Mouse (Mus musculus) C3H10T1/2 (cell line): ENCODE measurements around the gene Icam1. TPM values are rescaled to one million over a fixed set of nuclear protein-coding genes. Genes with fewer than 3 reads are reported as not detected.

Experiments used
- polyA plus RNA-seq, 2 experiments: library from polyadenylated mRNA; unstranded; fragments of >200 nt; fragmentation: generic; extraction: Trizol; gene quantifications; one replicate each; pipeline ENCODE4 v1.2.1; 2012; ENCODE audit warnings: missing spikeins in 2 of 2

The Icam1 gene
- under 1 TPM; 0.04 to 0.99 TPM for polyA plus RNA-seq

GRCm38 (mm10) chr9:21015571-21016130, at the start of gene Icam1:
Icam1 (plus strand) TSS chr9:21015985.

GRCm38 (mm10) chr9:20976216-20976960, 39.4 kb upstream of the Icam1 start, which contains the start of gene S1pr2:
S1pr2 (minus strand) TSS chr9:20976781.

GRCm38 (mm10) chr9:21002627-21003551, 12.9 kb upstream of the Icam1 start, which contains the start of gene Mrpl4:
Mrpl4 (plus strand) TSS chr9:21002738.

DNA sequence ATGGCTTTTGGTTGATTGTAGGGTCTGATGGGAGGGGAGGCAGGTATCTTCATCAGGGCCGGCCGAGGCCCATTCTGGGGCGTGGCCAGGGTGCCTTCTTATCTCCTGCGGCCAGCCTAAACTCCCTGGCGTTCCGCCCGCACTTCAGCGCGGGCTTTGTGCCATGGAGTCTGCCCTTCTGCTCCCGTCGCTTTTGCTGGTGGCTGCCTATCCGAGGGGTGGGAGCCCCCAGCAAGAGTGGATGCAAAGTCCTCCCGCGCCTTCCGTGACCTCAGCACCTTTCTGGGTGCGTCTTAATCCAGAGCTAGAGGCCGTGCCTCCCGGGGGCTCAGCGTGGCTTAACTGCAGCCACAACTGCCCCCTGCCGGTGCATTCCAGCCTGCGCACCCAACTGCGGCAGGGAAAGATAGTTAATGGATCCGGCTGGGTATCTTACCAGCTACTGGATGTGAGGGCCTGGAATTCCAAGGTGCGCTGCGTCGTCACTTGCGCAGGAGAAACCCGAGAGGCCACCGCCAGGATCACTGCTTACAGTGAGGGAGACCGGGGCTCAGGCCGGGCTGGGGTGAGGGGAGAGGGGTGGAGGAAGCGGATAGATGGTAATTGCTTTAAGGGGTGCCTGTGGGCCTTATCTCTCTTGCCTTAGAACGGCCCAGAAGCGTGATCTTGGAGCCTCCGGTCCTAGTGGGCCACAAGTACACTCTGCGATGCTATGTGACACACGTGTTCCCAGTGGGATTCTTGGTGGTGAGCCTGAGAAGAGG, 13.7 kb downstream of the Icam1 start, which contains the start of gene Icam4:
Gene Icam4, plus strand, starts transcription at position 83 of the 764 bp plus-strand sequence.

DNA sequence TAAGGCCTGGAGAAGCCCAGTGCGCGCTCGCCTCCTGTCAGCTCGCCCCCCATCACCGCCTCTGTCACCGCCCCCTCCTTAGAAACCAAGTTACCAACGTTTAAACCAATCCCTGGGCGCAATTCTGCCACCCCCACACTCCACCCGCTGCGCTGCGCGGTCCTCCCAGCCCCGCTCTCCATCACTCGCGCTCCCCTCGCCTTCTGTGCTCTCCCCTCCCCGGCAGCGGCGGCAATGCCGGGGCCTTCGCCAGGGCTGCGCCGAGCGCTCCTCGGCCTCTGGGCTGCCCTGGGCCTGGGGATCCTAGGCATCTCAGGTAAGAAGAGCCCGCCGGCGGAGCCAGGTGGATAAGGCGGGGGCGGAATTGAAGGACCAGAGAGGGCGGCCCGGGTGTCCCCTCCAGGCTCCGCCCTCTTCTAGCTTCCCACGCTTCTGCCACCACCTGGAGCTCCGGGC, 16.1 kb downstream of the Icam1 start, which contains the start of gene Icam5:
Gene Icam5, plus strand, starts transcription at position 178 of the 456 bp plus-strand sequence.

GRCm38 (mm10) chr9:21067006-21067684, 51.4 kb downstream of the Icam1 start, which contains the start of gene Zglp1:
Zglp1 (minus strand) TSS chr9:21067093.

GRCm38 (mm10) chr9:21073044-21073840, 57.5 kb downstream of the Icam1 start, which contains the start of the genes Gm49373 and Fdx1l:
Gm49373 (minus strand) TSS chr9:21073096.
Fdx1l (minus strand) TSS chr9:21073614.

Other genes with a start within 250 kb of the Icam1 start
- 10 to 100 TPM in 1 of 2 experiments, under 1 TPM in 1; 0.21 to 10.8 TPM for gene Col5a3, start 200.9 kb upstream of the Icam1 start, polyA plus RNA-seq
- not detected for gene Rdh8, start 197.5 kb upstream of the Icam1 start, polyA plus RNA-seq
- under 1 TPM in 1 of 2 experiments, not detected in 1; 0.02 TPM for gene A230050P20Rik, start 147.3 kb upstream of the Icam1 start, polyA plus RNA-seq
- 1 to 10 TPM in 1 of 2 experiments, under 1 TPM in 1; 0.51 to 1.0 TPM for gene Angptl6, start 136.3 kb upstream of the Icam1 start, polyA plus RNA-seq
- 10 to 100 TPM; 26.9 to 45.5 TPM for gene Ppan, start 127.8 kb upstream of the Icam1 start, polyA plus RNA-seq
- gene Eif3g, start 117.4 kb upstream of the Icam1 start, polyA plus RNA-seq, result 100 to 1,000 TPM; 144 to 260 TPM
- gene Dnmt1, start 56.1 kb upstream of the Icam1 start, polyA plus RNA-seq, result 10 to 100 TPM; 22.4 to 29.1 TPM
- 10 to 100 TPM; 11.7 to 27.7 TPM for gene S1pr2, start 39.2 kb upstream of the Icam1 start, polyA plus RNA-seq
- 100 to 1,000 TPM; 124 to 136 TPM for gene Mrpl4, start 13.2 kb upstream of the Icam1 start, polyA plus RNA-seq
- gene Icam4, start 13.4 kb downstream of the Icam1 start, polyA plus RNA-seq, result under 1 TPM; 0.08 to 0.52 TPM
- gene Icam5, start 16.1 kb downstream of the Icam1 start, polyA plus RNA-seq, result 1 to 10 TPM in 1 of 2 experiments, under 1 TPM in 1; 0.25 to 7.9 TPM
- gene Zglp1, start 51.1 kb downstream of the Icam1 start, polyA plus RNA-seq, result under 1 TPM in 1 of 2 experiments, not detected in 1; 0.57 TPM
- gene Gm49373, start 57.1 kb downstream of the Icam1 start, polyA plus RNA-seq, result under 1 TPM; 0.52 to 0.88 TPM
- gene Fdx1l, start 57.6 kb downstream of the Icam1 start, polyA plus RNA-seq, result 10 to 100 TPM; 58.9 to 94.5 TPM
- 1 to 10 TPM in 1 of 2 experiments, under 1 TPM in 1; 0.99 to 1.5 TPM for gene Gm38431, start 76.0 kb downstream of the Icam1 start, polyA plus RNA-seq
- 10 to 100 TPM; 46.3 to 49.8 TPM for gene Raver1, start 76.0 kb downstream of the Icam1 start, polyA plus RNA-seq
- gene Tyk2, start 115.3 kb downstream of the Icam1 start, polyA plus RNA-seq, result 10 to 100 TPM in 1 of 2 experiments, 1 to 10 TPM in 1; 5.3 to 10.9 TPM
- 100 to 1,000 TPM; 230 to 298 TPM for gene Cdc37, start 134.0 kb downstream of the Icam1 start, polyA plus RNA-seq
- 10 to 100 TPM in 1 of 2 experiments, 1 to 10 TPM in 1; 4.1 to 10.6 TPM for gene Pde4a, start 149.7 kb downstream of the Icam1 start, polyA plus RNA-seq
- gene Keap1, start 223.4 kb downstream of the Icam1 start, polyA plus RNA-seq, result 10 to 100 TPM; 29.4 to 56.7 TPM
- gene S1pr5, start 232.5 kb downstream of the Icam1 start, polyA plus RNA-seq, result under 1 TPM in 1 of 2 experiments, not detected in 1; 0.07 TPM
- gene Atg4d, start 249.3 kb downstream of the Icam1 start, polyA plus RNA-seq, result 10 to 100 TPM; 18.7 to 19.6 TPM